Comparison of ENCODE assay signal across 19 mouse cellular contexts in genomic region chr7:81721271-81721670, GRCm38 (mm10). TPM values are rescaled to one million over a fixed set of nuclear protein-coding genes. Genes with fewer than 3 reads are reported as not detected.
DNase-seq lines count a peak whose midpoint lies in the region; ATAC-seq lines count a peak whose summit lies in the region.
"Had no signal": no experiment of that assay in that cellular context is flagged by ENCODE, and none has a peak within 500 bp of the region (broad histone marks: within the 10 kb centered on the region; RNA-seq: fewer than 3 reads in every experiment).

No protein-coding gene starts in this region.

- no peak overlapping the region for H3K4me2 ChIP-seq in heart, embryonic 12.5 days
- no peak overlapping the region for H3K4me2 ChIP-seq in forebrain, embryonic 14.5 days (ENCODE audit: low read length)
- no peak overlapping the region for H3K4me2 ChIP-seq in hindbrain, embryonic 12.5 days (replicated peaks)
- no peak overlapping the region for H3K4me2 ChIP-seq in midbrain, embryonic 16.5 days (ENCODE audit: low read length)
- H3K4me2 ChIP-seq: embryonic facial prominence, embryonic 12.5 days; neural tube, embryonic 13.5 days had no signal

- no peak for ATAC-seq in heart, embryonic 12.5 days (ENCODE audit: insufficient number of reproducible peaks, low FRiP score)
- no peak for ATAC-seq in forebrain, embryonic 14.5 days
- ATAC-seq in hindbrain, embryonic 12.5 days (ENCODE audit: low FRiP score): no peak
- no peak for ATAC-seq in midbrain, embryonic 16.5 days
- ATAC-seq: hindbrain, embryonic 16.5 days had no signal

- WGBS in heart, embryonic 12.5 days: 44% methylated on average over 5 of the region's 5 CpGs
- 31% methylated on average over 5 of the region's 5 CpGs for WGBS in forebrain, embryonic 14.5 days
- 76% methylated on average over 5 of the region's 5 CpGs for whole genome bisulfite sequencing in hindbrain, embryonic 12.5 days
- WGBS in midbrain, embryonic 16.5 days: 70% methylated on average over 5 of the region's 5 CpGs

- H3K4me3 ChIP-seq in heart, embryonic 12.5 days: no peak overlapping the region
- H3K4me3 ChIP-seq in forebrain, embryonic 14.5 days (ENCODE audit: low read depth, low read length): no peak overlapping the region
- H3K4me3 ChIP-seq in hindbrain, embryonic 12.5 days: no peak overlapping the region
- H3K4me3 ChIP-seq in midbrain, embryonic 16.5 days (ENCODE audit: low read depth, low read length): no peak overlapping the region
- H3K4me3 ChIP-seq: embryonic facial prominence, embryonic 12.5 days; neural tube, embryonic 13.5 days had no signal

- no peaks in the 10 kb centered on the region for H3K36me3 ChIP-seq in heart, embryonic 12.5 days
- H3K36me3 ChIP-seq in forebrain, embryonic 14.5 days (ENCODE audit: control insufficient read depth, insufficient read depth, low read length): no peaks in the 10 kb centered on the region
- no peaks in the 10 kb centered on the region for H3K36me3 ChIP-seq in hindbrain, embryonic 12.5 days
- no peaks in the 10 kb centered on the region for H3K36me3 ChIP-seq in midbrain, embryonic 16.5 days (ENCODE audit: control insufficient read depth, insufficient read depth, low read length)
- H3K36me3 ChIP-seq: embryonic facial prominence, embryonic 12.5 days; neural tube, embryonic 13.5 days had no signal

- intact Hi-C loops in left cerebral cortex, postnatal 4 days (cut with DNase I): no loop called here
- intact Hi-C loops in left cerebral cortex, postnatal 14 days (cut with DNase I): no loop called here

- no peak overlapping the region for H3K27ac ChIP-seq in heart, embryonic 12.5 days (ENCODE audit: poor library complexity, severe bottlenecking)
- H3K27ac ChIP-seq in forebrain, embryonic 14.5 days (ENCODE audit: low read depth, low read length): no peak overlapping the region
- H3K27ac ChIP-seq in hindbrain, embryonic 12.5 days: no peak overlapping the region
- H3K27ac ChIP-seq in midbrain, embryonic 16.5 days (ENCODE audit: low read length): no peak overlapping the region
- H3K27ac ChIP-seq: embryonic facial prominence, embryonic 12.5 days; neural tube, embryonic 13.5 days; stomach, postnatal 0 days had no signal

- H3K9ac ChIP-seq in heart, embryonic 12.5 days: peak overlapping the region; percentile 41; the same call in 1 of the 2 replicates
- H3K9ac ChIP-seq in forebrain, embryonic 14.5 days (ENCODE audit: low read length): no peak overlapping the region
- H3K9ac ChIP-seq in hindbrain, embryonic 12.5 days: no peak overlapping the region
- H3K9ac ChIP-seq in midbrain, embryonic 16.5 days (ENCODE audit: low read depth, low read length): no peak overlapping the region
- H3K9ac ChIP-seq: embryonic facial prominence, embryonic 12.5 days; neural tube, embryonic 13.5 days had no signal

- peak; percentile 12 to 25 for DNase-seq in cerebellum, adult 18-20 months
- DNase-seq in cerebellum, postnatal 4 days (ENCODE audit: low spot score in 2 of 2): no peak
- DNase-seq in left cerebral cortex, postnatal 4 days: peak; percentile 16
- no peak for DNase-seq in left cerebral cortex, postnatal 14 days (ENCODE audit: low spot score in 2 of 2)
- no peak for DNase-seq in forebrain, embryonic 14.5 days (ENCODE audit: low spot score)
- DNase-seq: gastrocnemius, postnatal 10 days; kidney, adult 18-20 months; kidney, postnatal 36 days; liver; lung, adult 2 months; lung, postnatal 36 days; thymus, postnatal 25 days had no signal

- 0 out of 2 replicates have a peak, but pooled peaks cover 2% of the 10 kb centered on the region for H3K9me3 ChIP-seq in heart, embryonic 12.5 days (replicated peaks)
- H3K9me3 ChIP-seq in forebrain, embryonic 14.5 days (replicated peaks; ENCODE audit: control insufficient read depth, low read length): no peaks in the 10 kb centered on the region
- H3K9me3 ChIP-seq in hindbrain, embryonic 12.5 days (replicated peaks): no peaks in the 10 kb centered on the region
- no peaks in the 10 kb centered on the region for H3K9me3 ChIP-seq in midbrain, embryonic 16.5 days (replicated peaks; ENCODE audit: control insufficient read depth, low read length, poor library complexity, severe bottlenecking)
- H3K9me3 ChIP-seq: embryonic facial prominence, embryonic 12.5 days; neural tube, embryonic 13.5 days had no signal

- H3K4me1 ChIP-seq in heart, embryonic 12.5 days (replicated peaks): peaks cover 37% of the 10 kb centered on the region
- H3K4me1 ChIP-seq in forebrain, embryonic 14.5 days (ENCODE audit: control insufficient read depth, insufficient read depth, low read length): 0 out of 2 replicates have a peak, but pooled peaks cover 2% of the 10 kb centered on the region
- H3K4me1 ChIP-seq in hindbrain, embryonic 12.5 days: peaks cover 2% of the 10 kb centered on the region; the same call in 1 of the 2 replicates
- H3K4me1 ChIP-seq in midbrain, embryonic 16.5 days (ENCODE audit: control insufficient read depth, insufficient read depth, low read length): no peaks in the 10 kb centered on the region
- H3K4me1 ChIP-seq: embryonic facial prominence, embryonic 12.5 days; neural tube, embryonic 13.5 days had no signal

- no peaks in the 10 kb centered on the region for H3K27me3 ChIP-seq in heart, embryonic 12.5 days (replicated peaks)
- H3K27me3 ChIP-seq in forebrain, embryonic 14.5 days (replicated peaks; ENCODE audit: control insufficient read depth, insufficient read depth, low read length): no peaks in the 10 kb centered on the region
- H3K27me3 ChIP-seq in hindbrain, embryonic 12.5 days: no peaks in the 10 kb centered on the region
- no peaks in the 10 kb centered on the region for H3K27me3 ChIP-seq in midbrain, embryonic 16.5 days (ENCODE audit: control insufficient read depth, insufficient read depth, low read depth, low read length)
- H3K27me3 ChIP-seq: embryonic facial prominence, embryonic 12.5 days; neural tube, embryonic 13.5 days had no signal

RNA-seq across cellular contexts. Expression of gene Homer2, which starts 13.9 kb away (rescaled TPM):
- total RNA-seq in left cerebral cortex, postnatal 4 days (2021): 10 to 100 TPM; 51.8 to 54.3 TPM
- total RNA-seq in left cerebral cortex, postnatal 14 days (2021): 10 to 100 TPM; 74.9 to 79.6 TPM
- 121 and 122 TPM in 2 replicates for polyA plus RNA-seq in heart, embryonic 12.5 days (2016; fragmentation: Nextera tagmentation; extraction: Ambion mirVana)
- 15.9 and 16.6 TPM in 2 replicates for polyA plus RNA-seq in forebrain, embryonic 14.5 days (2014; fragmentation: Nextera tagmentation; extraction: Ambion mirVana)
- polyA plus RNA-seq in hindbrain, embryonic 12.5 days (2016; fragmentation: Nextera tagmentation; extraction: Ambion mirVana): 29.3 and 34.8 TPM in 2 replicates
- polyA plus RNA-seq in midbrain, embryonic 16.5 days (2015; fragmentation: Nextera tagmentation; extraction: Ambion mirVana): 16.3 and 20.1 TPM in 2 replicates

RNA-seq across cellular contexts. Expression of gene Ramac, which starts 41.5 kb away (rescaled TPM):
- total RNA-seq in left cerebral cortex, postnatal 4 days (2021): 10 to 100 TPM; 54.5 to 61.9 TPM
- total RNA-seq in left cerebral cortex, postnatal 14 days (2021): 10 to 100 TPM; 70.9 to 73.7 TPM
- 82.4 and 84.5 TPM in 2 replicates for polyA plus RNA-seq in heart, embryonic 12.5 days (2016; fragmentation: Nextera tagmentation; extraction: Ambion mirVana)
- 172 and 180 TPM in 2 replicates for polyA plus RNA-seq in forebrain, embryonic 14.5 days (2014; fragmentation: Nextera tagmentation; extraction: Ambion mirVana)
- polyA plus RNA-seq in hindbrain, embryonic 12.5 days (2016; fragmentation: Nextera tagmentation; extraction: Ambion mirVana): 117 and 125 TPM in 2 replicates
- polyA plus RNA-seq in midbrain, embryonic 16.5 days (2015; fragmentation: Nextera tagmentation; extraction: Ambion mirVana): 165 and 169 TPM in 2 replicates

Comparison
In these comparisons a context has a peak if more than half of its experiments do, and no peak if none do; other contexts are left out.
1. DNase-seq: peak in cerebellum, adult 18-20 months (2 of 2) and left cerebral cortex, postnatal 4 days (single experiment); none in cerebellum, postnatal 4 days (0 of 2), left cerebral cortex, postnatal 14 days (0 of 2) and forebrain, embryonic 14.5 days (single experiment).